Mouse (Mus musculus): Measurements from ENCODE around the gene A26c2.

A26c2 gene

GRCm38 (mm10) chr7:62823573-62823972 lies at the start of gene A26c2:
Gene A26c2 (minus strand): TSS chr7:62823673.
- no peak for DNase-seq

DNA sequence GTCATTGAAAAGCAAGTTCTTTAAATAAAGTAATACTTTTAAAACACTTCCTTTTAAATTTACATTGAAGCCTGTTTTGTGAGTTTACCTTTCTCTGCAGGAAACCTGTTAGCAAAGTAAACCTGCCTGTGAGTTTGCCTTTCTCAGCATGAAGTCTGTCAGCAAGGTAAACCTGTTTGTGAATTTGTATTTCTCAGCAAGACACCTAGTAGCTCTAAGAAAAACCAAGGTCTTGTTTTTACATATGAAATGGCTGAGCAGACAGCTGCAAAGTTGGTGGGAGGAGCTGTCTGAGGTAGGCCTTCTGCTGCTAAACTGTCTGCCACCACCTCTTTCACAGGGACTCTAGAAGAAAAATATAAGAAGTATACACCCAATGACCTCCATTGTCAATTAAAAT lies 28.0 kb upstream of the A26c2 start:
- DNase-seq: no peak

Data from kidney, adult 8-10 months (tissue).